Mouse (Mus musculus) c-Kit-positive CD71-positive TER-119-positive erythroid progenitor cells, embryonic 14.5 days (primary cell): ENCODE measurements around the gene 4930453N24Rik.

ENCODE experiments used
- DNase-seq: peaks from one replicate; pipeline ENCODE4 v3.0.0-alpha.2; 2013; ENCODE audit warnings: low spot score

4930453N24Rik gene

GRCm38 (mm10) chr16:64721542-64721941, 49.4 kb downstream of the 4930453N24Rik start:
- DNase-seq: no peak

- DNase-seq: no peak
Measured at GRCm38 (mm10) chr16:64719096-64719495, 51.9 kb downstream of the 4930453N24Rik start.

- no peak for DNase-seq
Measured at GRCm38 (mm10) chr16:64717814-64718213, 53.1 kb downstream of the 4930453N24Rik start.

GRCm38 (mm10) chr16:64711816-64712215, 59.1 kb downstream of the 4930453N24Rik start:
- no peak for DNase-seq
